Mouse (Mus musculus) cerebellum, adult 9-10 months (tissue): ENCODE results near the gene Spon1.

Experiments used
- DNase-seq: peaks from one replicate; pipeline ENCODE4 v3.0.0; 2022

The Spon1 gene

DNA sequence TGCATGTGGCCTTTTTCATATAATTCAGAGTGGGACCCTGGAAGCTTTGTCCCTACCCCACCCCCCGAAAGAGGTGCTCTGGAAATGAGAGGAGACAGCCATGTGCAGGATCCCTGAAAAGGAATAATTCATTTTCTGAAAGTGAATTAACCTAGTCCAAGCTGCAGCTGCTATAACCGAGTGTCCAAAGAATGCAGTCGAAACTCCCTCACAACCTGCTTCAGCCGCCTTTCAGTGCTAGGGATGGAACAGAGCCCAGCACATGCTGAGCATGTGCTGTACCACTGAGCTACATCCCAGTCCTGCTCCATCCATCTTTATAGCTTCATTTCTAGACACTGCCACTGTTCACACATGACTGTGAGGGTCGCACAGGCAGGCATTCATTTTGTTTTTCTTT, 79.4 kb downstream of the Spon1 start:
- peak; percentile 39 for DNase-seq

DNA sequence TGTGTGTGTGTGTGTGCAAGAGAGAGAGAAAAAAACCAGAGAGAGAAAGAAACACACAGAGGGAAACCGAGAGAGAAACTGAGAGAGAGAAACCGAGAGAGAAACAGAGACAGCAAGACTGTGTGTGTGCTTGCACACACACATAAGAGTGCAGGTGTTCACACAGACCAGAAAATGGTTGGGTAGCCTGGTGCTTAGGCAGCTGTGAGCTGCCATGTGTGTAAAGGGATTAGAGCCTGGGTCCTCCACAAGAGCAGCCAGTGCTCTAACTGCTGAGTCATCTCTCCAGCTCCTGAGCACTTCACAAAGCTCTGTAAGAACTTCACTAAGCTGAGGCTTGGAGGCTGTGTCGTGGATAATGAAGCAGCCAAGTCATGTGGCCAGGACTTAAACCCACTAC, 80.8 kb downstream of the Spon1 start:
- DNase-seq, result no peak

DNA sequence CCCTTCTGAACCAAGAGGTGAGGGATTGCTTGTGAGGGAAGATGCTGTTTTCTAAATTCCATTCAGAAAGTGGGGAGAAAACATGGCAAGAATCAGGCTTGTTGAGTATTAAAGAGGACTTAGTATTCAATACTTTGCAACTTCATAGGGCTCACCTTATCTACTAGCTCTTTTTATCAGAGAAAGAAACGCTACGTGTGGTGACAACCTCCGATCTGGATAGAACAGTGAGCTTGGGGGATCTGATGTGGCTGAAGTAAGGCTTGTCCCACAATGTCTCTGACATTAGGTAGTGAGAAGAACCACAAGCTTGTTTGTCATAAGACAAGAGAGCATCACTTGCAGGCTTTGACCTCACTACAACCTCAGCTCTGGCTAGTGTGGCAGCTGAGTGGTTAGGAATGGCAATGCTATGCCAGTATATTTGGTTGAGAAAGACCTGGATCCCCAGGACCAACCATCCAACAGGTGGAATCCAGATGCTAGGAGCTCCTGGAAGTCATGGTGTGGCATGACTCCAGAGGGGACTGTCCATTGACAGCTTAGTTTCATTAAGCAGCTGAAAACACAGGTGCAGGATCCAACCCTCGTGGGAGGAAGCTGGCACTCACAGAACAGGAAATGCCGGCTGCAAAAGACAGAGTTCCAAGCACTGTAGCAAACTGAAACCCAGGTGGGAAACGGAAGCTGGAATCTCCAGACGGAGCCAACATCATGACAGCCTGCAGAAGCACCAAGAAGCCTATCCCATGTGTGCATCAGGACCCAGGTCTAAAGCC, 81.4 kb downstream of the Spon1 start:
- no peak for DNase-seq

DNA sequence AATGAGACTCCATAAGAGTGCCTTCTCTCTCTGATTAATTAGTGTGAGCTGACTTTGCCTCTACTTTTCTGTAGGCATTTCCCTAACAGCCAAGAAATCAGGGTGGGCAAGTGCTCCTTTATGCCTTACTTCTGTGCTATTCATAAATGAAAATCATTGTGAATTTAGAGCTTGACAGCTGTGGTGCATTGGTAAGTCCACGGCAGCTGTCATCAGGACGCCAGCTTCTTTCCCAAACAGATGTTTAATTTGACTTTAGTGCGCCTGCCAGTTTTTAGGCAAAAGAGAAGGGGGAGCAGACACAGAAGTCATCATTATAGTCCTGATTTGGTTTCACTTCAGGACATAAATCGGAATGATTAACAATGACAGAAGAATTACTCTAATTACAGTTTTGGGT, 84.6 kb downstream of the Spon1 start:
- DNase-seq, result no peak

DNA sequence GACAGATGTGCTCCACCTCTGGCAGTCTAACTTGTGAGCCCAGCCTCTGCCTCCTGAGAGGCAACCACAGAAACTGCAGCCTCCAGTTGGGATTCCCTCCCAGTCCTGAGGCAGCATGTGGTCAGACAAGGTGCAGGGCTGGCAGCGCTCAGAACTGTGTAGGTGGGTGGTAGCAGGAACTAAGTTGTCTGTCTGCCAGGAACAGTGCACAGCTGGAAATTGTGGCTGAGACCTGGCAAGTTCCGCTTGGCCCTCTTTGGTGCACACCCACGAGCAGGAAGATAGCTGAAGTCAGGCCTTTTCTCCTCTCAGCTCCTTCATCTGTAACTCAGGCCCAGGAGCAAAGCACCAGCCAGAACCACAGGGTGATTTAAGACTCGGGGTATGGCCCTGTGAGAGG, 89.6 kb downstream of the Spon1 start:
- no peak for DNase-seq

DNA sequence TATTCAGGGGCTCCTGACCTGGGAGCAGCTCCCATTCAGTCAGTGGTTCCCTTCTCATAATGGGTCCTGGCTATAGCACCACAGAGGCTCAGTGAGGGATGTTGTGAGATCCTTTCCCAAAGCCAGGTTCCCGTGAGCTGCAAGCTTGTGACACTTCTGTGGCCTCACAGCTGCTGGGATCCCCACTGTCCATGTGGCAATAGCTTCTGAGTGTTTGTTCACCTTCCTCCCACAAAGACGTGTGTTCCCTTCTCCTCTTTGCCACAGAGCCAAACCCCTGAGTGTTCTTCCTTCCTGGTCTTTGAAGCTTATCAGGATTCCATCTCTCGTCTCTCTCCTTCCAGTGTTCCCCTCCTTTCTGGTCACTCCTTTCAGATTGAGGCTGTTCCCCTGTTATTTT, 90.3 kb downstream of the Spon1 start:
- no peak for DNase-seq

DNA sequence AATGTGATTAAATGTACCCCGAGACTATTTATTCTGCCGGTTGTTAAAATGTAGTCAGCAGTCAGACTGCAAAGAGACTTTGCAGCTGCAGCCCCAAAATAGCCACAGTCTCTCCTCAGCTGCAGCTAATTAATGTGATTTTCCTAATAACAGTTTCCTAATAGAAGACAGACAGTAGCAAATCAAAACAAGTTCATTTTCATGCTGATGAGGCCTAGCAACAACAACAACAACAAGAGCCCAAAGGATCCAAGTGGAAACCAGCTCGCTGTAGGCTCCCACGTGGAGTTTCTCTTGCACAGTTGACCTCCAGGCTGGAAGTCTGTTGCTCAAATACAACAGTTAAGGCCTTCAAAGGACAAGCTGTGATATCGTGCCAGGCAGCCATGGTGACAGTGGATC, 93.7 kb downstream of the Spon1 start:
- DNase-seq, result no peak

DNA sequence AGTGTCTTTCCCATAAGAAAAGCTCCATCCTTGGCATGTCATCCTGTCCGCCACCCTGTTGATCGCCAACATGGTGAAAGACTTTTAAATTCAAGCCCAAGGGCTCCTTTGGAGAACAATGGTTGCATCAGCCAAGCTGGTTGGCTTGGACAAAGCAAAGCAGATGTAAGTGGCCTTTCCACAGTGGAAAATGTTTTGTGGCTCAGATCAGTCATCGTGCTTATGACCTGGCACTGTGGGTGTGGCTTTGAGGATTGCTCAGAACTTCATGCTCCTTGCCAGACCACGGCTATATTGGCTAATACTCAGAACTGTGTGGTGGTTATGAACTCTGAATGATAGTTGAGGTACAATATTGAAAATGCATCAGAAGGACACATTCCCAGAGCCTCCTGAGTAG, 96.2 kb downstream of the Spon1 start:
- DNase-seq, result no peak

DNA sequence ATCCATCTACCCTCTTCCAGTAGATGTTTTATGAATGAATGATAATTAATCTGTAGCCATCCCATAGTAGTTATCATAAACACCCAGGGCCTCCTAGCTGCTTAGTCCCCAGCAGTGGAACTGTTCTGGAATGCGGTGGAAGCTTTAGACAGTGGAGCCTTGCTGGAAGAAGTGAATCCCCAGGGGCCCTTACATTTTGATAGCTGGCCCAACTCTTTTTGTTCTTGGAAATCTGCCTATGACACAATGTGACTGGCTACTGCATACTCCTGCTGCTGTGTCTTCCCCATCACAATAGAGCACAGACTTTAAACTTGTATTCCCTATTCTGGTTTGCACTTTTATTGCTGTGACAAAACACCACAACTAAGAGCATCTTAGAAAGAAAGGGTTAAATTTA, 107.0 kb downstream of the Spon1 start:
- DNase-seq, result no peak

DNA sequence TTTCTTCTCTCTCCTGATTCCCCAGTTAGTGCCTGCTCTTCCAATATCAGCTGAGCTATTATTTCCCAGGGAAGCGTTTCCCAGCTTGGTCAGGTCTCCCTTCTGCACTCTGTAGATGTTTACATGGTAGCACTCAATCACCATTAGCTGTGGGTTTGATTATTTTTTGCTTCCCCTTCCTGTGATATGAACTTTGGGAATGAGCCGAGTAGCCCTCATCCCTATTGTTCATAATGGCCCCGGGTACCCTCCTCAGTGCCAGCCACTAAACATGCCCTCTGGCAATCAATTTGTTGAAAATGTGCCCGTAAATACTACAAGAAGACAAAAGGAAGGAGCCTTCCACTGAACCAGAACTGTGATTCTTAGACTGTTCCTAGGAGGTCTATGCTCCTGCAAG, 111.7 kb downstream of the Spon1 start:
- no peak for DNase-seq

DNA sequence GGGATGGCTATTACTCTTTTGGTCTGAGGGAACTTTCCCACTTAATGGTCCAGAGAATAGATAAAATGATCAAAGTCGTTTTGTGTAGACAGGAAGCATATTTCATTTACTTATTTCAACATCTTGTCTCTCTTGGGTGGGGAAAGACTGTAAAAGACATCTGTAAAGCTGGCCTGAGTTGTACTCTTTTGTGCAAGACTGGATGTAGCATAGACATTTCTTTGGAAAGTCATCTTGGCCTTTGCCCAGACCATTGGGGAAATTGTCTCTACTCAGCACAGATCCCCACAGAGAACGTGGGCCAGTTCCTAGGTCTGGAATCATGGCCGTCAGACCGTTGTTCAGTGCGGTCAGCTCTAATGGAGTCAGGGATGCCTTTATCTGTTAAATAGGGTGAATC, 112.1 kb downstream of the Spon1 start:
- DNase-seq, result no peak

DNA sequence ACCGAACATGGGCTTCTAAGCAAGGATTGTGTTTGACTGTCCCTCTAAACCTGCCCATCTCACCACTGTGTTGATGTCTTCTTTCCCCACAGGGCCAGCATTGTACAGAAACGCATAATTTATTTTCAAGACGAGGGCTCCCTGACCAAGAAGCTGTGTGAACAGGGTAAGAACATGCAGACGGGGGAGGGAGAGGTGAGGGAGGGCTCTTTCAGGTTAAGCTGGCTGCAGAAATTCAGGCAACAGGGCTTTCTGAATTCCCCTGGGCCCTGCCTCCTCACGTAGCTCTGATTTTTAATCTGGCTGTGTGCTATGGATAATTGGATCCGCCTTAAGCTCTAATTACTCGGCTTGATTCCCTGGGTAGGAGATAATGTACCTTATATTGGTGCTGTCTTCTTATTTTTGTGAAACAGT, 113.3 kb downstream of the Spon1 start:
- DNase-seq, result no peak

DNA sequence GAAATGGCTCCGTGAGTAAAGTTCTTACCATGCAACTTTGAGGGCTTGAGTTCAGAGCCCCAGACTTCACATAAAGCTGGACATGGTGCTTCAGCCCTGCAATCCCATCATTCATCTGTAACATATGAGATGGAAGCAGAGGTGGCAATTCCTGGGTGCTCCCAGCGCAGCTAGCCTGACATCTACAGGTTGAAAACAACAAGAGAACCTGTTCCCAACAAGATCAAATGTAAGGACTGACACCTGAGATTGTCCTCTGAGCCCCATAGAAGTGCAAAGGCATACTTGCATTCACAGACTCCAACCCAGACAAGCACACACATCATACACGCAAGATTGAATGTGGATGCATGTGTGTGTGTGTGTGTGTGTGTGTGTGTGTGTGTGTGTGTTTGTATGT, 114.2 kb downstream of the Spon1 start:
- no peak for DNase-seq

DNA sequence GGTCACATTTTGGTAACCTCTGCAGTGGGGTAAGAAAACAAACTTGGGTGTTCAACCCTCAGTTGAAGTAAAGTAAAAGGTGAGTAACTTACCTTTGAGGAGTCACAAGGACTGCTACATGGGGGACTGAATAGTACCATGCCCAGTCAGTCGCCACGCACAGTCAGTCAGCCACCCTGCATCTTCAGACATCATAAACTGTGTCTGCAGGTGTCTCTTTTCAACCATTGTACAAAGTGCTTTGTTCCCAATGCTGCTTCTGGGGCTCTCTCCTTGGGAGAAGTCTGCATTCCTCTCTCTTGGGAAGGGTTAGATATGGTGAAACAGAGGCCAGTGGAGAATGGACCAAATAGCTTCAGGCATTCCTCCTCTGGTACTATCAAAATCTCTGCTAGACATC, 125.0 kb downstream of the Spon1 start:
- DNase-seq, result no peak

DNA sequence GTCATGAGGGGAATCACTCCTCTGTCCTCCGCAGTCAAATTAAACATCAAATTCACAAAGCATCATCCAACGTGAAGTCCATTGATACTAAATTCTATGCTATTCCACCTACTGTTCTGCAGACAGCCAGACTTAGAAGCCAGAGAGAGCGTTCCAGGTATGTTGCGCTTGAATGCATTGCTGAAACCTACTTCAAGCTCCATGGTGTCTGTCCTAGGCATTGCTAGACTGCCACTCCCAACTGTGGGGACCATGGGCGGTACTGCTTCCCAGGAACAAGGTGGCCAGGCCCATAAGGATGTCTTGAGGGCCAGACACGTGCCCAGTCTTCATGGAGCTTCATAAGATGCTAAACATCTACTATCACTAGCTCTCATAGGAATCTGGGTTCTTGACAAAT, 125.7 kb downstream of the Spon1 start:
- DNase-seq, result no peak

DNA sequence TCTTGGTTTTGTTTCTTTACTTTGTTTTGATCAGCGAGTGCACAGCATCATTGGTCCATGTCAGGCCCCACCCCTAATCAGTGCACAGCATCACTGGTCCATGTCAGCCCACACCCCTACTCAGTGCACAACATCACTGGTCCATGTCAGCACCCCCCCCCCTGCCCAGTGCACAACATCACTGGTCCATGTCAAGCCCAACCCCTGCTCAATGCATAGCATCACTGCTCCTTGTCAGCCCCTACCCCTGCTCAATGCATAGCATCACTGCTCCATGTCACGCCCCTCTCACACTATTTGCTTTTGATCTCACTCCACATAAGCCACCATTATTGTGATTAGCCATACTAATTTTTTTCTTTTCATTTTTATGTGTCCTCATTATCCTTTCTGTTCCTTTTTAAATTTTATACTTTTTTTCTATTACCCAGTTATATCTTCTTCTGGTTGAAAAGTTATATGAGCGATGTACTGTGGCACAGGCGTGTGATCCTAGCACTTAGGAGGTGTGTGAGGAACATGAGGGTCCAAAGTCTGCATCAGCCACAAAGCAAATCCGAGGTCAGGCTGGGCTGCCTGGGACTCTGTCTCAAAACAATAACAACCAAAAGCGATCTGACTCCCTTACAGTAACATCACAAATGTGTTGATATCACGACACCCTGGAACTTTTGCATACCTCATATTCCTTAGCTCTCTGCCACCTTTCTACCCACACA, 128.3 kb downstream of the Spon1 start:
- no peak for DNase-seq

DNA sequence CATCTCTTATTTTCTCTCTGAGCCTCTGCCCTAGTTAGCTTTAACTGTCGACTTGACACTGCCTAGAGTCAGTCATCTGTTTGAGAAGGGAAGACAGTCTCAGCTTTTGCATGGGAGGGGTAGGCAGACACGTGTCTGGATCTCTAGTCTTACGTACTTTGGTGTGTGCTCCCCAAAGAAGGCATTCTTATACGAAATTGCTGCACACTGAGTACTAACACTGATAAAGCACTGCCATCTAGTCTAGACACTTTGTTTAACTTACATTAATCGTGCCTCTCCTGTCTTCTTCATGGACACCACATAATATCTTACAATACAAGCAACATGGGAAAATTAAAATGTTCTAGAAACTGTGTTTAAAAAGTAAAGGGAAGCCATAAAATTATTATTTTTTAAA, 129.5 kb downstream of the Spon1 start:
- DNase-seq, result no peak

DNA sequence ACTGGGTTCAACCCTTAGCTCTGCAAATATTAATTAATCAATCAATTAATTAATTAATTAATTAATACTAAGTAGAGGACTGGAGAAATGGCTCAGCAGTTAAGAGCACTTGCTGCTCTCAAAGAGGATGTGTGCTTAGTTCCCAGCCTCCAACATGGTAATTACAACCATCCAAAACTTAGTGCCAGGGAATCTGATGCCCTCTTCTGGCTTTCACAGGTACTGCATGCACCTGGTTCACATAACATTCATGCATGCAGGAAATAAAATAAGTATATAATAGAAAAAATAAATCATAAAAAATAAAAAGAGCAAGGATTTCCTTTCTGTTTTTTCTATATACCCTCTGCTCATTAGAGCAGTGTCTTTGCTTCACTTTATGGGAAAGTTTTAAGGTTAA, 132.6 kb downstream of the Spon1 start:
- DNase-seq, result no peak

DNA sequence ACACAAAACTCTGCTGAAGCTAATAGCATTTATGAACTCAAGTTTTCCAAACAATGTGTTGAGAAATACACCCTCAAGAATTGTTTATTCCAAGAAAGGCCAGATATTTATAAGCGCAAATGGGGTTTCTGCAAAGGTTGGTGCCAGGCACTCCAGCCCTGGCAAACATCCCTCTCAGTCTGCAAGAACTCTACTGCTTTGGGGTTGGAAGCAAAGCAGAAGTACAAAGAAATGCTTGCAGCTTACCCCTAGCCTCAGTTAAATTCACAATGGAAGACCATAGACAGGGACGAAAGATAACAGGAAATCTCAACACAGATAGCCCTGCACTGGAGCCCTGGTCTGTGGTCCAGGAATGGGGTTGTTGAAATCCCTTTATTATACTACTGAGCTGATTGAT, 135.7 kb downstream of the Spon1 start:
- DNase-seq, result no peak

DNA sequence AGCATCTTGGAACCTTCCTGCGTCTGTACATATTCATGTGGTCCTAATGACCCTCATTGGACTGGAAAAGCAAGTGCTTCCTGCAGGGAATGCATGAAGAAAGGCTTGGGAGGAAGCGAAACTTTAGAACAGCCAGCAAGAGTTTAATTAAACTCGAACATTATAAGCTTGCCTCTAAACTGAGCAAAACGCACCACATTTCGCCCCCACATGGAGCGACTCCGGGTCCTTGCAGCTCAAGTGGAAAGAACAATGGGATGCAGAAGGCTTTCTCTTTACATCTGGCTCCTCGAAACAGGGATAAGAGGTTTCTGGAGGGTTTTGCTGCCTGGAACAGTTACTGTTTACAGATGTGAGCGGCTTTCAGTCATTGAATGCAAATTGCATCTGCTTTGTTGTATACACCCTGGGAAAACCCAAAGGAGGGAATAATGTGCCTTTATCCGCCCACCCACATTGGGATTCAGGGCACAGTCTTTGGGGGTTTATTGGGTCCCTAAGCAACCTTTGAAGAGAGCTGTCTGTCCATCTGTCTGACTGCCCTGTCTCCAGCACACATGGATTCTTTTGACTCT, 136.2 kb downstream of the Spon1 start:
- DNase-seq, result no peak

DNA sequence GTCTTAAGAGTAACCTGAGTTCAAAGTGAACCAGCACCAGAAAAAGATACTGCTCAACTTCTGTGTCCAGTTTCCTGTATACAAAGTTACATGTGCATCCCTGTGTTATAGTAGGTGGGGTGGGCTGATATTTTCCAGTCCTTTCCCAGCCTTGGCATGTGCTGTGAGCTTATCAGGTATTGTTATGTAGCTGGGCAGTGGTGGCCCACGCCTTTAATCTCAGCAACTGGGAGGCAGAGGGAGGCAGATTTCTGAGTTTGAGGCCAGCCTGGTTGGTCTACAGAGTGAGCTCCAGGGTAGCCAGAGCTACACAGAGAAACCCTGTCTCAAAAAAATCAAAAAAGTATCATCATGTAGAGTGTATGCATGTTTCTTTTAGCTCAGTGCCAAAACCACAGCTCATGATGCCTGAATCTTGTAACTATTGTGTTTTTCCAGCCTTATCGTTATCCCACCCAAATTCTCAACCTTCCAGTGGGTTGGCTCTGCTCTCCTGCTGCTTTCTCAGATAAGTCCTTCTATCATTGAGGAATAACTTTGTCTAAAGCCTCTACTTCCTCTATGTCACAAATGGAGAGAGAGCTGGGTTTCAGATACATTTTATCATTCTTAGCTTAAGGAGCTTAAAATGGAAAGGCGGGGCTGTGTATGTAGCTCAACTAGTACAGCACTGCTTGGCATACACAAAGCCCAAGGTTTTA, 137.5 kb downstream of the Spon1 start:
- no peak for DNase-seq

DNA sequence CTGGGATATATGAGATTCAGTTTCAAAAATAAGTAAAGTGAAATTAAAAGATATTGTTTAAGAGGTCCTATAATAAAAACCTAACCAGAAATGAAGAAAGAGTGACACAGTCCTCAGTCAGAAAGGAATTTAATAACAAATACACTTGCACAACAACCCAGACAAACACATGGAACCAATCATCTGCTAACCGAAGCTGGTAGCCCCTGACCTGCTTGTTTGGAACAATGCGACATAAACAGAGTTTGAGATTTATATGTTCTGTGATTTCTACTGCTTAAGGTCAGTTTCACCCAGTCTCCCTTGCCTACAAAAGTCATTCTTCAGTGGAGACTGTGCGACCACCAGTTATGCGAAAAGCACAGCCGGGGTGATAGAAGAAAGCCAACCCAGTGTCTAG, 138.1 kb downstream of the Spon1 start:
- no peak for DNase-seq

DNA sequence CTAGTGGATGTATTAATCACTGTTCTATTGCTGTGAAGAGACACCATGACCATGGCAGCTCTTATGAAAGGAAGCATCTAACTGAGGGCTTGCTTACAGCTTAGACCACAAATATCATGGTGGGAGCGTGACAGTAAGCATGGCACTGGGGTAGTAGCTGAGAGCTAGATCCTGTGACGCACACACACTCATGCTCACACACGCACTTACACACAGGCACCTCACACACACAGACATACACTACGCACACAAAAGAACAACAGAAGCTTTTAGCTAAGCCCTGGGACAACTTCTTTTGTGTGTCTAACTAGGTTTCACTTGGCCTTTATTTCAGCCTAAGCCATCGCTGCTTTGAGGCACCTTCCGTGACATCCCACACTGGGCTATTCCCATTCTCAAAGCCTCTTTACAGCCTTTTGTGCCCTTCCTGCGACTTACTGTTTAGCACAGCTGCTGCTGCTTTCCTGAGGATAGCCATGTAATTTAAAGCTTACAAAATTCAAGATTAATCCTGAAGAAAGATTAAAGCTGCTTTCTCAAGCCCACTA, 138.6 kb downstream of the Spon1 start:
- DNase-seq, result no peak
